Mouse (Mus musculus) heart, embryonic 14.5 days (tissue): ENCODE results near the gene Dnajb7. TPM values are rescaled to one million over a fixed set of nuclear protein-coding genes. Genes with fewer than 3 reads are reported as not detected.

ENCODE experiments used
- ATAC-seq: fragments of 200-750 bp; cut with Nextera tagmentation; 2 replicates; pipeline ENCODE4 v1.8.0; 2017; ENCODE audit warnings: low read depth, moderate TSS enrichment; ENCODE audit not compliant: insufficient number of reproducible peaks, insufficient read depth, low FRiP score
- H3K27ac ChIP-seq, 2 experiments: fragments of 200-500 bp in 1 of 2; fragments of 300-500 bp in 1 of 2; sonication (generic) in 1 of 2; replicated peaks in 1 of 2; 2 replicates each; pipeline ENCODE4 v1.5.1; 2012 to 2014; ENCODE audit warnings: low read depth in 2 of 2, low read length in 2 of 2, control low read depth in 1 of 2, mild to moderate bottlenecking in 1 of 2, mixed read lengths in 1 of 2; ENCODE audit not compliant: control insufficient read depth in 1 of 2, insufficient read depth in 1 of 2
- H3K27me3 ChIP-seq: fragments of 300-500 bp; sonication (generic); 2 replicates; pipeline ENCODE4 v1.6.1; 2014; ENCODE audit warnings: mild to moderate bottlenecking, low read length, control low read depth; ENCODE audit not compliant: control insufficient read depth, insufficient read depth
- H3K36me3 ChIP-seq: fragments of 300-500 bp; sonication (generic); 2 replicates; pipeline ENCODE4 v1.6.1; 2014; ENCODE audit warnings: mild to moderate bottlenecking, control low read depth, low read length, mixed read lengths; ENCODE audit not compliant: control insufficient read depth, insufficient read depth
- H3K4me1 ChIP-seq, 2 experiments: fragments of 200-500 bp in 1 of 2; fragments of 300-500 bp in 1 of 2; sonication (generic) in 1 of 2; 2 replicates each; pipeline ENCODE4 v1.6.1; 2012 to 2014; ENCODE audit warnings: low read length in 2 of 2, control low read depth in 1 of 2, mixed read lengths in 1 of 2; ENCODE audit not compliant: control insufficient read depth in 2 of 2, insufficient read depth in 2 of 2
- H3K4me2 ChIP-seq: fragments of 300-500 bp; sonication (generic); 2 replicates; pipeline ENCODE4 v1.6.1; 2014; ENCODE audit warnings: mild to moderate bottlenecking, low read length
- H3K4me3 ChIP-seq, 2 experiments: fragments of 200-500 bp in 1 of 2; fragments of 300-500 bp in 1 of 2; sonication (generic) in 1 of 2; 2 replicates each; pipeline ENCODE4 v1.5.1; 2012 to 2014; ENCODE audit warnings: low read length in 2 of 2, mild to moderate bottlenecking in 2 of 2, control low read depth in 1 of 2, low read depth in 1 of 2, moderate library complexity in 1 of 2; ENCODE audit not compliant: control insufficient read depth in 1 of 2, insufficient read depth in 1 of 2
- H3K9ac ChIP-seq: fragments of 300-500 bp; sonication (generic); 2 replicates; pipeline ENCODE4 v1.6.1; 2014; ENCODE audit warnings: mild to moderate bottlenecking, low read length
- H3K9me3 ChIP-seq: fragments of 300-500 bp; sonication (generic); 2 replicates; pipeline ENCODE4 v1.6.1; 2016; ENCODE audit warnings: low read length, control low read depth; ENCODE audit not compliant: control insufficient read depth
- WGBS: fragments of 180-500 bp; shearing (Covaris S2); extraction: QIAGEN DNeasy Blood & Tissue Kit; methylation state at CpG from one replicate; pipeline ENCODE4 v1.1.7; 2014; 5-methylcytosine and 5-hydroxymethylcytosine counted together
- polyA plus RNA-seq: library from polyadenylated mRNA; unstranded; fragments of >200 nt; fragmentation: Nextera tagmentation; extraction: Ambion mirVana; gene quantifications from 2 replicates; pipeline ENCODE4 v1.2.1, GENCODE M21; 2014

Gene Dnajb7
- polyA plus RNA-seq, 1 experiment from 2014 or later, result 1.1 TPM

- 85% methylated on average over 8 of the region's 8 CpGs for WGBS
- Histone ChIP-seq H3K9ac (no peak overlapping the region), H3K36me3 (peaks cover 32% of the 10 kb centered on the region), H3K9me3 (no peaks in the 10 kb centered on the region), H3K27ac (no peak overlapping the region), H3K4me3 (no peak overlapping the region), H3K4me1 (peaks cover 0 to 6% of the 10 kb centered on the region in 2 experiments; a peak in 1 of 4 replicates), H3K27me3 (no peaks in the 10 kb centered on the region), H3K4me2 (no peak overlapping the region)
- ATAC-seq, result no peak
These were observed 13.7 kb downstream of the Dnajb7 start for GRCm38 (mm10) chr15:81394211-81394915.

GRCm38 (mm10) chr15:81392997-81393396, 15.1 kb downstream of the Dnajb7 start:
- Histone ChIP-seq H3K9ac (no peak overlapping the region), H3K36me3 (peaks cover 46% of the 10 kb centered on the region), H3K9me3 (no peaks in the 10 kb centered on the region)

GRCm38 (mm10) chr15:81386327-81386726, 21.8 kb downstream of the Dnajb7 start:
- no peak overlapping the region for H3K4me3 ChIP-seq
- H3K36me3 ChIP-seq, result peaks cover 100% of the 10 kb centered on the region
- no peak overlapping the region for H3K27ac ChIP-seq
- H3K9ac ChIP-seq, result no peak overlapping the region
- no peaks in the 10 kb centered on the region for H3K27me3 ChIP-seq
- no peaks in the 10 kb centered on the region for H3K9me3 ChIP-seq
- H3K4me1 ChIP-seq, result no peaks in the 10 kb centered on the region
- WGBS, result 98% methylated on average over 5 of the region's 5 CpGs
- no peak for ATAC-seq
- no peak overlapping the region for H3K4me2 ChIP-seq

More at GRCm38 (mm10) chr15:81392997-81393396, 15.1 kb downstream of the Dnajb7 start:
- no peaks in the 10 kb centered on the region; a peak in 1 of 4 replicates for H3K4me1 ChIP-seq
- no peak overlapping the region for H3K27ac ChIP-seq
- H3K27me3 ChIP-seq, result no peaks in the 10 kb centered on the region
- no peak overlapping the region for H3K4me2 ChIP-seq
- ATAC-seq, result no peak
- H3K4me3 ChIP-seq, result no peak overlapping the region

- H3K36me3 ChIP-seq, result peaks cover 92% of the 10 kb centered on the region
- H3K4me1 ChIP-seq, result no peaks in the 10 kb centered on the region
- ATAC-seq, result no peak
- no peak overlapping the region for H3K9ac ChIP-seq
- H3K4me2 ChIP-seq, result no peak overlapping the region
- WGBS, result 83% methylated on average over 2 of the region's 2 CpGs
- H3K27me3 ChIP-seq, result no peaks in the 10 kb centered on the region
- H3K27ac ChIP-seq, result no peak overlapping the region
- no peak overlapping the region for H3K4me3 ChIP-seq
- H3K9me3 ChIP-seq, result no peaks in the 10 kb centered on the region
These were observed 29.3 kb downstream of the Dnajb7 start for GRCm38 (mm10) chr15:81378845-81379244.

GRCm38 (mm10) chr15:81374621-81375020, 33.5 kb downstream of the Dnajb7 start:
- Histone ChIP-seq H3K4me2 (no peak overlapping the region), H3K9ac (no peak overlapping the region), H3K27me3 (no peaks in the 10 kb centered on the region), H3K9me3 (no peaks in the 10 kb centered on the region), H3K36me3 (peaks cover 90% of the 10 kb centered on the region), H3K27ac (no peak overlapping the region), H3K4me1 (no peaks in the 10 kb centered on the region), H3K4me3 (no peak overlapping the region)
- 90% methylated on average over 11 of the region's 11 CpGs for WGBS
- ATAC-seq, result no peak

- Histone ChIP-seq H3K27ac (no peak overlapping the region), H3K4me1 (no peaks in the 10 kb centered on the region), H3K36me3 (peaks cover 95% of the 10 kb centered on the region), H3K4me2 (no peak overlapping the region), H3K4me3 (no peak overlapping the region), H3K9ac (no peak overlapping the region), H3K27me3 (no peaks in the 10 kb centered on the region), H3K9me3 (no peaks in the 10 kb centered on the region)
- 71% methylated on average over 1 of the region's 1 CpGs for WGBS
- ATAC-seq, result no peak
These were observed 37.7 kb downstream of the Dnajb7 start for GRCm38 (mm10) chr15:81370356-81370755.

GRCm38 (mm10) chr15:81368601-81369000, 39.5 kb downstream of the Dnajb7 start:
- Histone ChIP-seq H3K9ac (no peak overlapping the region), H3K4me1 (no peaks in the 10 kb centered on the region), H3K36me3 (peaks cover 98% of the 10 kb centered on the region), H3K4me3 (no peak overlapping the region), H3K27ac (no peak overlapping the region), H3K27me3 (no peaks in the 10 kb centered on the region), H3K4me2 (no peak overlapping the region), H3K9me3 (no peaks in the 10 kb centered on the region)
- 94% methylated on average over 1 of the region's 1 CpGs for WGBS
- ATAC-seq, result no peak

- no peak overlapping the region for H3K4me3 ChIP-seq
- WGBS, result 72% methylated on average over 4 of the region's 4 CpGs
- H3K9me3 ChIP-seq, result no peaks in the 10 kb centered on the region
- H3K27me3 ChIP-seq, result no peaks in the 10 kb centered on the region
- H3K36me3 ChIP-seq, result peaks cover 86% of the 10 kb centered on the region
- H3K4me1 ChIP-seq, result peaks cover 0 to 5% of the 10 kb centered on the region in 2 experiments; a peak in 2 of 4 replicates
- no peak overlapping the region for H3K9ac ChIP-seq
- no peak overlapping the region for H3K27ac ChIP-seq
- ATAC-seq, result no peak
- H3K4me2 ChIP-seq, result no peak overlapping the region
These were observed 41.9 kb downstream of the Dnajb7 start for GRCm38 (mm10) chr15:81366241-81366640.
